Comparison of ENCODE assay signal across 24 mouse cellular contexts in genomic region chr4:141708971-141709370, GRCm38 (mm10). TPM values are rescaled to one million over a fixed set of nuclear protein-coding genes. Genes with fewer than 3 reads are reported as not detected.
"Had no signal": no experiment of that assay in that cellular context is flagged by ENCODE, and none has a peak within 500 bp of the region (broad histone marks: within the 10 kb centered on the region; RNA-seq: fewer than 3 reads in every experiment).

No protein-coding gene starts in this region.

- H3K27ac ChIP-seq: limb, embryonic 12.5 days; limb, embryonic 15.5 days; liver, embryonic 13.5 days; macrophage; midbrain, embryonic 12.5 days; midbrain, embryonic 15.5 days; neural tube, embryonic 12.5 days; neural tube, embryonic 15.5 days; stomach, postnatal 0 days had no signal

- H3K9ac ChIP-seq: limb, embryonic 12.5 days; limb, embryonic 15.5 days; liver, embryonic 13.5 days; midbrain, embryonic 12.5 days; midbrain, embryonic 15.5 days; neural tube, embryonic 12.5 days; neural tube, embryonic 15.5 days had no signal

- H3K4me2 ChIP-seq: limb, embryonic 12.5 days; limb, embryonic 15.5 days; liver, embryonic 13.5 days; midbrain, embryonic 12.5 days; midbrain, embryonic 15.5 days; neural tube, embryonic 12.5 days; neural tube, embryonic 15.5 days had no signal

- H3K4me1 ChIP-seq: midbrain, embryonic 12.5 days; neural tube, embryonic 12.5 days; neural tube, embryonic 15.5 days had no signal

- H3K4me3 ChIP-seq: limb, embryonic 12.5 days; limb, embryonic 15.5 days; liver, embryonic 13.5 days; midbrain, embryonic 12.5 days; midbrain, embryonic 15.5 days; neural tube, embryonic 12.5 days; neural tube, embryonic 15.5 days had no signal

- ATAC-seq: intestine, postnatal 0 days; midbrain, embryonic 15.5 days had no signal

- H3K9me3 ChIP-seq: limb, embryonic 12.5 days; limb, embryonic 15.5 days; liver, embryonic 13.5 days; midbrain, embryonic 12.5 days; midbrain, embryonic 15.5 days; neural tube, embryonic 12.5 days; neural tube, embryonic 15.5 days had no signal

- DNase-seq: kidney, adult 2 months; kidney, postnatal 10 days; kidney, postnatal 36 days; left cerebral cortex, postnatal 4 days; liver, embryonic 13.5 days; lung, adult 2 months; right cerebral cortex, adult 18-20 months; right cerebral cortex, postnatal 14 days; right cerebral cortex, postnatal 4 days; thymus, postnatal 25 days had no signal

- H3K27me3 ChIP-seq: limb, embryonic 12.5 days; limb, embryonic 15.5 days; liver, embryonic 13.5 days; midbrain, embryonic 12.5 days; midbrain, embryonic 15.5 days; neural tube, embryonic 12.5 days; neural tube, embryonic 15.5 days had no signal

RNA-seq across cellular contexts. Expression of gene Rsc1a1, which starts 23.6 kb away (rescaled TPM):
- polyA plus RNA-seq: intestine, postnatal 0 days; kidney, embryonic 14.5 days; limb, embryonic 12.5 days; liver, embryonic 16.5 days; lung, embryonic 16.5 days; macrophage; midbrain, embryonic 12.5 days; neural tube, embryonic 12.5 days; neural tube, embryonic 15.5 days; stomach, postnatal 0 days; thymus, postnatal 0 days had no signal

RNA-seq across cellular contexts. Expression of gene Agmat, which starts 37.5 kb away (rescaled TPM):
- polyA plus RNA-seq: limb, embryonic 12.5 days; limb, embryonic 15.5 days; macrophage; midbrain, embryonic 12.5 days; midbrain, embryonic 15.5 days; neural tube, embryonic 12.5 days; neural tube, embryonic 15.5 days; stomach, embryonic 14.5 days had no signal
